Mouse (Mus musculus) spleen, adult 2 months (tissue): ENCODE measurements around the gene Mgea5. TPM values are rescaled to one million over a fixed set of nuclear protein-coding genes. Genes with fewer than 3 reads are reported as not detected.

Source experiments
- DNase-seq, 2 experiments: peaks; one replicate each; pipeline versions ENCODE4 v3.0.0 to v3.0.0-alpha.2; 2012 to 2021; ENCODE audit warnings: low spot score in 2 of 2, low read depth in 1 of 2
- H3K27ac ChIP-seq: fragments of 200-500 bp; 2 replicates; pipeline ENCODE4 v1.5.1; 2012; ENCODE audit warnings: low read length, inconsistent platforms; ENCODE audit not compliant: insufficient read depth
- H3K27me3 ChIP-seq: fragments of 200-500 bp; 2 replicates; pipeline ENCODE4 v1.6.1; 2012; ENCODE audit warnings: mild to moderate bottlenecking, moderate library complexity, low read length, inconsistent platforms; ENCODE audit not compliant: control insufficient read depth, insufficient read depth
- H3K36me3 ChIP-seq: fragments of 200-500 bp; 2 replicates; pipeline ENCODE4 v1.6.1; 2012; ENCODE audit warnings: mild to moderate bottlenecking, low read length, inconsistent platforms; ENCODE audit not compliant: control insufficient read depth, insufficient read depth
- H3K4me1 ChIP-seq: fragments of 200-500 bp; 2 replicates; pipeline ENCODE4 v1.6.1; 2011; ENCODE audit warnings: inconsistent platforms; ENCODE audit not compliant: control insufficient read depth, insufficient read depth, insufficient read length
- H3K4me3 ChIP-seq: fragments of 200-500 bp; 2 replicates; pipeline ENCODE4 v1.5.1; 2011; ENCODE audit warnings: mild to moderate bottlenecking, inconsistent platforms; ENCODE audit not compliant: insufficient read depth, insufficient read length; ENCODE audit errors: extremely low read depth
- CTCF ChIP-seq: fragments of 200-500 bp; IDR thresholded peaks from 2 replicates; pipeline ENCODE4 v1.5.1; 2011; ENCODE audit warnings: mild to moderate bottlenecking, inconsistent platforms; ENCODE audit not compliant: insufficient read depth, insufficient read length, insufficient replicate concordance; ENCODE audit errors: extremely low read depth
- POLR2A ChIP-seq: fragments of 200-500 bp; IDR thresholded peaks from 2 replicates; pipeline ENCODE4 v1.6.1; 2011; ENCODE audit warnings: low read depth, low read length, inconsistent platforms
- WGBS: fragments of 180-500 bp; shearing (Covaris S2); methylation state at CpG from one replicate; pipeline ENCODE4 v1.1.7; 2018; 5-methylcytosine and 5-hydroxymethylcytosine counted together
- polyA plus RNA-seq: library from polyadenylated mRNA; depleted of rRNA; stranded (reverse); fragments of >200 nt; gene quantifications from 2 replicates; pipeline ENCODE4 v1.2.3, GENCODE M21; 2012; rRNA removed

The Mgea5 gene
- polyA plus RNA-seq, 1 experiment, result 21.1 TPM

DNA sequence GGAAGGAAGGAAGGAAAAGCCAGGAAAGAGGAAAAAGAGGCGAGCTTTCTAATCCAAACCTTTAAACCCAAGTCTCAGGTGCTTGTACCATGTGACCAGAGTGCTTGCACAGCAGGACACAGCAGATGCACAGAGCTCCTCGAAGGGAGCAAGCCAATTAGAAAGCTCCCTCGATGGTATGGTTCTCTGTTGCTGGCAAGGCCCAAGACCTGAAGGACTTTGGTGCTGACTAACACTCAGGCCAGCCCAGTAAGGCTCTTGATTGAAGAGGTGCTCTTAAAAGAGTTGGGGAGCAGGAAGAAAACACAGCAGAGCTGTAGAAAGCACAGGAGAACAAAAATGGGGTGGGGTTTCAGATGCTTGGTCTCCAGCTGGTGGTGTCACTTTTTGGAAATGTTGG is 74.9 kb downstream of the Mgea5 start:
- TF ChIP-seq POLR2A, result no peak
- no peak for TF ChIP-seq CTCF
- Histone ChIP-seq H3K4me3 (no peak overlapping the region), H3K4me1 (no peaks in the 10 kb centered on the region), H3K27ac (no peak overlapping the region), H3K27me3 (no peaks in the 10 kb centered on the region), H3K36me3 (no peaks in the 10 kb centered on the region)
- DNase-seq, result no peak
- WGBS, result 72% methylated on average over 3 of the region's 3 CpGs

Other genes with a start within 250 kb of the Mgea5 start
- 9.0 and 10.7 TPM in 2 replicates for gene Poll, start 223.3 kb downstream of the Mgea5 start, polyA plus RNA-seq
- gene Gm17018, start 223.2 kb downstream of the Mgea5 start, polyA plus RNA-seq, result 2.3 and 5.5 TPM in 2 replicates
- 81.4 and 113 TPM in 2 replicates for gene Fbxw4, start 123.5 kb downstream of the Mgea5 start, polyA plus RNA-seq
- 0.21 and 0.22 TPM in 2 replicates for gene Fgf8, start 40.9 kb downstream of the Mgea5 start, polyA plus RNA-seq
- gene Npm3, start 34.2 kb downstream of the Mgea5 start, polyA plus RNA-seq, result 68.2 and 85.3 TPM in 2 replicates
- 1.5 and 1.8 TPM in 2 replicates for gene Kcnip2, start 32.2 kb upstream of the Mgea5 start, polyA plus RNA-seq
- gene Armh3, start 214.7 kb upstream of the Mgea5 start, polyA plus RNA-seq, result 5.6 TPM in 2 replicates
- gene Hps6, start 219.7 kb upstream of the Mgea5 start, polyA plus RNA-seq, result 7.4 and 8.8 TPM in 2 replicates